Mouse (Mus musculus) brown adipose tissue, adult 24 weeks (tissue): ENCODE results near the gene Rps6ka5. TPM values are rescaled to one million over a fixed set of nuclear protein-coding genes. Genes with fewer than 3 reads are reported as not detected.
A peak's percentile ranks its signal among the peaks of the same experiment; 100 is the strongest.

Experiments used
- H3K27ac ChIP-seq: fragments of 200-500 bp; replicated peaks from 2 replicates; pipeline ENCODE4 v1.5.1; 2012; ENCODE audit warnings: low read depth, mild to moderate bottlenecking, low read length
- H3K4me1 ChIP-seq: fragments of 200-500 bp; 2 replicates; pipeline ENCODE4 v1.6.1; 2012; ENCODE audit warnings: low read length, mixed read lengths; ENCODE audit not compliant: control insufficient read depth, insufficient read depth, insufficient read length
- H3K4me3 ChIP-seq: fragments of 200-500 bp; 2 replicates; pipeline ENCODE4 v1.5.1; 2012; ENCODE audit warnings: low read depth, mild to moderate bottlenecking, low read length, moderate library complexity; ENCODE audit not compliant: insufficient read depth
- polyA plus RNA-seq: library from polyadenylated mRNA; stranded (reverse); fragments of >200 nt; gene quantifications from 2 replicates; pipeline ENCODE4 v1.2.4, GENCODE M21; 2012; ENCODE audit not compliant: missing spikeins, insufficient read depth, insufficient read length

Rps6ka5 gene
- 4.5 and 9.4 TPM in 2 replicates for polyA plus RNA-seq

GRCm38 (mm10) chr12:100726651-100727050 lies at the start of gene Rps6ka5:
Gene Rps6ka5, minus strand, starts transcription at chr12:100726983.
- Histone ChIP-seq H3K4me3 (no peak within 1 kb of the TSS), H3K4me1 (no peaks in the 10 kb centered on the region), H3K27ac (no peak within 1 kb of the TSS)

DNA sequence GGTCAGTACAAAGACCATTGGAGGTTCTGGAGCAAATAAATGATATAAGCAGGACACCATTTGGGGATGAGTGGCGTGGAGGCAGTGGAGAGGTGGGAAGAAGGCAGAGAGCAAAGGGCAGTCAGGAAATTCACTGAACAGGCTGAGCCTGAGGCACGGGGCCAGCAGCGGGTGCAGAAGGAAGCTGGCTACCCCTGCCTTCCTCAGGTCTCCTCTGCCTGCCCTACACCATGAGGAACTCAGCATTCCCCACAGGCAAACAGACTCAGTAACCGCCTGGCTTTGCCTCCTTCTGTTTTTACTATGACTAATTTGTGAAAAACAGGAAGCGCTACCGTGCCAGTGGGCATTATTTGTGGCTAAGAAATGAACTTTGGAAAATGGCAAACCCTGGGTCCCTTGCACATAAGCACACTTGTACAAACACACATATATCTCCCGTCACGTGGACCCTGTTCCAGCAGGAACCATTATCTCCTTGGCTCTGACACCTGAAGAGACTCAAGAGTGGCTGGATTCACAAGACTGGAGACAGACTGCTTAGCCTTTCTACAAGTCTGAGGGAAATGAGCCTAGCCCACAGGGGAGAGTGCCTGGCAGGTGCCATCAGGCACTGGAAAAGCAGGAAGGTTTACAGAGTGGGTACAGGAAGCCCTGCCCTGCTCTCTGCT lies 49.3 kb upstream of the Rps6ka5 start:
- peak overlapping the region; percentile 64 for H3K27ac ChIP-seq

GRCm38 (mm10) chr12:100775291-100775690 lies 48.5 kb upstream of the Rps6ka5 start:
- Histone ChIP-seq H3K4me1 (peaks cover 25% of the 10 kb centered on the region), H3K4me3 (no peak overlapping the region), H3K27ac (peak overlapping the region; percentile 28; the same call in 1 of the 2 replicates)

More for the DNA sequence above, 49.3 kb upstream of the Rps6ka5 start:
- H3K4me3 ChIP-seq, result no peak overlapping the region
- peaks cover 25% of the 10 kb centered on the region for H3K4me1 ChIP-seq

DNA sequence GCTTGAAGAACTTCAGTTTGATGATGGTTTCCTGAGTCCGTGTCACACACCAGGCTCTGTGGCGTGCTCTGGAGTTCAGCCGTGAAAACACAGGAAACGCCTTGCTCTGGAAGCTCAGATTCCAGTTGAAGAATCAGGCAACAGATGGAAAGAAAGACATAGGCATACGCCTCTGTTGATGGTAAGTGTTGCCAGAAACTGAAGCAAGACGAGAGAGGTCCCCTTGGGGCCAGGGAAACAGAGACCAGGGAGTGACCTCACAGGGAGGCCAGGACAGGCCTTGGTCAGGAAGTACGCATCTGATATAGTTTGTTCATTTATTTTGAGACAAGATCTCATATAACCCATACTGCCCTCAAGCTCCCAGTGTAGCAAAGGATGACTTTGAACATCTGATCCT lies 48.0 kb upstream of the Rps6ka5 start:
- Histone ChIP-seq H3K4me1 (peaks cover 25% of the 10 kb centered on the region), H3K4me3 (no peak overlapping the region), H3K27ac (no peak overlapping the region)

DNA sequence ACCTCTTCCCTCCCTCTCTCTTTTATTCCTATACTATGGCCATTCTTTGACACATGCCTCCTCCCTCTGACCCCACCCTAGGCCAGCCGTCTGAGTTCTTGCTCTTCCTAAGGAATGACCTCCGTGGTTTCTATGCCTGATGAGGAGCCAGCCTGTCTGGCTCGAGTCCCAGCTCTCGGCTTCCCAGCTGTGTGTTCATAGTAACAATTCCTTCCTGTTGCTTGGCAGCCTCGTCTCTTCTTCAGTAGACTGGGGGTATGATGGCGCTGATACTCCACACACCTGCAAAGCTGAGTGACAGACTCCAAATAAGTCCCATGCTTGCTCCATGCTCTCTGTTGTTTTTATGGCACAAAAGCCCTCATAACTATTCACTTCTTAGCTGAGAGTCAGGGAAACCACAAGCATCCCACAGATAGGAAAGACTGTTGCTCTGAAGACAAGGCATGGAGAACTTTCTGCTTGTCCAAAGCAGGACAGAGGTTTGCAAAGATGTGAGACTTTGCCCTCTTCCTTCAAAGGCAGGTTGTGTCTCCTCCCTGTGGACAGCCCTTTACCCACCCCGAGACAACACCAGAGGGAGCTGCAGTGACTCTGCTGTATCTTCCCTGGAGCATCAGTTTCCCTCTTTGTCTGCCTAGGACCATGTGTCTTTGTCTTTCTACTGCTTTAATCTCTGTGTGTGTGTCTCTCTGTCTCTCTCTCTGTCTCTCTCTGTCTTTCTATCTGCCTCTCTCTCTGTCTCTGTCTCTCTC lies 45.6 kb upstream of the Rps6ka5 start:
- H3K4me3 ChIP-seq, result no peak overlapping the region
- no peak overlapping the region for H3K27ac ChIP-seq
- H3K4me1 ChIP-seq, result peaks cover 20% of the 10 kb centered on the region

- H3K4me3 ChIP-seq, result no peak overlapping the region
- peaks cover 15% of the 10 kb centered on the region for H3K4me1 ChIP-seq
- H3K27ac ChIP-seq, result no peak overlapping the region
Measured at GRCm38 (mm10) chr12:100770765-100771164, 44.0 kb upstream of the Rps6ka5 start.

GRCm38 (mm10) chr12:100769871-100770270 lies 43.1 kb upstream of the Rps6ka5 start:
- H3K27ac ChIP-seq, result no peak overlapping the region
- peaks cover 12% of the 10 kb centered on the region; the same call in 1 of the 2 replicates for H3K4me1 ChIP-seq
- H3K4me3 ChIP-seq, result no peak overlapping the region

- Histone ChIP-seq H3K27ac (no peak overlapping the region), H3K4me3 (no peak overlapping the region), H3K4me1 (peaks cover 11% of the 10 kb centered on the region; the same call in 1 of the 2 replicates)
Measured at GRCm38 (mm10) chr12:100764329-100765018, 37.7 kb upstream of the Rps6ka5 start.

- H3K4me3 ChIP-seq, result no peak overlapping the region
- H3K4me1 ChIP-seq, result peaks cover 11% of the 10 kb centered on the region; the same call in 1 of the 2 replicates
- no peak overlapping the region for H3K27ac ChIP-seq
Measured at GRCm38 (mm10) chr12:100762663-100763425, 36.1 kb upstream of the Rps6ka5 start.

DNA sequence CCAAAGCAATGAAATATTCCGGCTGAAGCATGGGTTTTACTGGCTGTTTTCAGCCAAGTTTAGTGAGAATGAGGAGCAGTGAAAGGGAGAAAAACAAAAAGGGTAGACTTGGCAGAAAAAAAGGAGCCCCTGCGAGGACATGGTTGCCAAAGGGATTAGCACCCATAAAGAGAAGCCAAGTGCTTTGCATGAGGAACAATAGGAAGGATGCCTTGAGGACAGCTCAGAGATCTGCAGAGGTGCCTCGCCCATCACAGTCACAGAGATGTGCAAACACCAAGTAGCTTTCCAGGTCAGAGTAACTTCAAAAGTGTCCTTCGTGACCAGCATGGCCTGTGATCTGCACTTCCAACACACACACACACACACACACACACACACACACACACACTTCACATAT lies 30.6 kb upstream of the Rps6ka5 start:
- H3K4me3 ChIP-seq, result no peak overlapping the region
- H3K27ac ChIP-seq, result no peak overlapping the region
- no peaks in the 10 kb centered on the region for H3K4me1 ChIP-seq

GRCm38 (mm10) chr12:100753716-100754115 lies 26.9 kb upstream of the Rps6ka5 start:
- no peaks in the 10 kb centered on the region for H3K4me1 ChIP-seq
- H3K4me3 ChIP-seq, result no peak overlapping the region

DNA sequence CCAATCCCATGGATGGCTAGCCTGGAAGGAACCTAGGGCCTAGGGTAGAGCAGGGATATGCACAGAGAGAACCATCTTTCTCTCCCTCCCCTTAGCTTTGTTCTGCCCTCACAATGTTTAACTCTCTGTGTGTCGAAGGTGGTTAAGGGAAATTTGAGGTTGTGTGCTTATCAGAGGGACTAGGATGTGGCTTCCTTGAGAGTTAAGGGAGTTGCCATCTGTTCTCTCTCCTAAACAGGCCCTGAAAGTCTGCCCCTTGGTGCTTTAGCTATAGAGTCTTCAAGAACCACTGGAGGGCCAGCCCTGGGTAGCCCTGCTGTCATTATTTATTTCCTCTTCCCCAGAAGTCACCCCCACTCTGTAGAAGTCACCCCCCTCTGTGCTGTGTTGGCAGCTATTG lies 26.2 kb upstream of the Rps6ka5 start:
- Histone ChIP-seq H3K27ac (no peak overlapping the region), H3K4me1 (no peaks in the 10 kb centered on the region), H3K4me3 (no peak overlapping the region)

More at GRCm38 (mm10) chr12:100753716-100754115, 26.9 kb upstream of the Rps6ka5 start:
- H3K27ac ChIP-seq, result no peak overlapping the region

DNA sequence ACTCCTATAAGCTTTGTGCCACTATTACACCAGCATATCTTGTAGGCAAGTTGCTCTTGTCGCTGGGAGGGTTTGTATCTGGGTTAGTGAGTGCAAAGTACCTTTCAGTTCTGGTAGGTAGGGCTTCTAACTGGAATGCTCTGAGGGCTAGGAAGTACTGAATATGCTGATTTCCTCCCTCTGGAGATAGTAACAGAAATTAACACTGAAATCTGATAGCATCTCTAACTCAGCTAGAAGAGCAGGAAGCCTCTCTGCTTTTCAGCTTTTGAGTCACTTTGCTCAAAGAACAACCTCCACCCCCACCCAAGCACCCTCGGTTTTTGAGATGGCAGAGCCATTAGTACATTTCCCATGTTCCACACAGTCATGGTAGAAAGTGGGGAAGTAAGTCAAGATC lies 15.7 kb upstream of the Rps6ka5 start:
- H3K27ac ChIP-seq, result no peak overlapping the region
- H3K4me1 ChIP-seq, result peaks cover 2% of the 10 kb centered on the region; the same call in 1 of the 2 replicates
- H3K4me3 ChIP-seq, result no peak overlapping the region

GRCm38 (mm10) chr12:100740313-100740712 lies 13.5 kb upstream of the Rps6ka5 start:
- Histone ChIP-seq H3K4me1 (peaks cover 2% of the 10 kb centered on the region; the same call in 1 of the 2 replicates), H3K4me3 (no peak overlapping the region), H3K27ac (0 out of 2 replicates have a peak overlapping the region, but pooled peaks have one; percentile 68)
